Mouse (Mus musculus): ENCODE results near the gene Bysl.

Bysl gene

GRCm38 (mm10) chr17:47610849-47611660, at the start of gene Bysl, which contains the start of the genes Med20 and Gm20517:
Gene Bysl (minus strand): TSS chr17:47611492.
Gene Med20 (plus strand): TSS chr17:47611582.
Gene Gm20517 (plus strand): TSS chr17:47611589.
- WGBS: under 1% methylated on average over 59 of the region's 59 CpGs

- WGBS: 74% methylated on average over 3 of the region's 3 CpGs
Measured at GRCm38 (mm10) chr17:47658741-47659243, 47.5 kb upstream of the Bysl start.

GRCm38 (mm10) chr17:47657901-47658300, 46.6 kb upstream of the Bysl start:
- WGBS: 84% methylated on average over 4 of the region's 4 CpGs

GRCm38 (mm10) chr17:47655697-47656096, 44.4 kb upstream of the Bysl start:
- 89% methylated on average over 5 of the region's 5 CpGs for WGBS

- 96% methylated on average over 8 of the region's 8 CpGs for WGBS
Measured at GRCm38 (mm10) chr17:47654346-47654745, 43.1 kb upstream of the Bysl start.

- WGBS: 92% methylated on average over 2 of the region's 2 CpGs
Measured at GRCm38 (mm10) chr17:47651953-47652352, 40.7 kb upstream of the Bysl start.

GRCm38 (mm10) chr17:47648966-47649365, 37.7 kb upstream of the Bysl start:
- WGBS: 70% methylated on average over 4 of the region's 4 CpGs

GRCm38 (mm10) chr17:47646683-47647082, 35.4 kb upstream of the Bysl start:
- WGBS: 85% methylated on average over 1 of the region's 1 CpGs

GRCm38 (mm10) chr17:47642992-47643391, 31.7 kb upstream of the Bysl start:
- WGBS: 94% methylated on average over 2 of the region's 2 CpGs

- WGBS: 73% methylated on average over 7 of the region's 7 CpGs
Measured at GRCm38 (mm10) chr17:47633999-47634770, 22.9 kb upstream of the Bysl start.

- WGBS: 76% methylated on average over 4 of the region's 4 CpGs
Measured at GRCm38 (mm10) chr17:47632181-47632840, 21.0 kb upstream of the Bysl start.

GRCm38 (mm10) chr17:47630678-47631065, 19.4 kb upstream of the Bysl start, which contains the start of gene Usp49:
Gene Usp49 (plus strand): TSS chr17:47630690.
- 3% methylated on average over 3 of the region's 3 CpGs for WGBS

- WGBS: under 1% methylated on average over 61 of the region's 61 CpGs
Measured at GRCm38 (mm10) chr17:47629717-47630677, 18.7 kb upstream of the Bysl start.

- 1% methylated on average over 63 of the region's 63 CpGs for WGBS
Measured at GRCm38 (mm10) chr17:47628851-47629676, 17.8 kb upstream of the Bysl start.

- WGBS: 79% methylated on average over 2 of the region's 2 CpGs
Measured at GRCm38 (mm10) chr17:47627791-47628190, 16.5 kb upstream of the Bysl start.

GRCm38 (mm10) chr17:47626031-47626430, 14.7 kb upstream of the Bysl start:
- WGBS: 86% methylated on average over 5 of the region's 5 CpGs

- WGBS: 98% methylated on average over 2 of the region's 2 CpGs
Measured at GRCm38 (mm10) chr17:47625088-47625487, 13.8 kb upstream of the Bysl start.

- 93% methylated on average over 5 of the region's 5 CpGs for WGBS
Measured at GRCm38 (mm10) chr17:47624572-47624971, 13.3 kb upstream of the Bysl start.

GRCm38 (mm10) chr17:47622912-47623554, 11.7 kb upstream of the Bysl start:
- WGBS: 93% methylated on average over 14 of the region's 14 CpGs
